Mouse (Mus musculus) heart, adult 2 months (tissue): ENCODE measurements around the gene Rhd. TPM values are rescaled to one million over a fixed set of nuclear protein-coding genes. Genes with fewer than 3 reads are reported as not detected.

ENCODE experiments used
- DNase-seq, 2 experiments: peaks; one replicate each; pipeline ENCODE4 v3.0.0; 2021
- H3K27ac ChIP-seq: fragments of 200-600 bp; 2 replicates; pipeline ENCODE4 v1.8.1; 2022
- H3K27me3 ChIP-seq: fragments of 200-500 bp; 2 replicates; pipeline ENCODE4 v1.6.1; 2012; ENCODE audit warnings: mild to moderate bottlenecking, low read length, inconsistent platforms, mixed read lengths; ENCODE audit not compliant: control insufficient read depth, insufficient read depth
- H3K36me3 ChIP-seq: fragments of 200-500 bp; 2 replicates; pipeline ENCODE4 v1.6.1; 2012; ENCODE audit warnings: low read length, inconsistent platforms; ENCODE audit not compliant: control insufficient read depth, insufficient read depth
- H3K4me1 ChIP-seq: fragments of 200-500 bp; 2 replicates; pipeline ENCODE4 v1.6.1; 2011; ENCODE audit warnings: low read length; ENCODE audit not compliant: control insufficient read depth, insufficient read depth
- H3K4me3 ChIP-seq: fragments of 200-600 bp; 2 replicates; pipeline ENCODE4 v1.8.1; 2022
- H3K79me2 ChIP-seq: fragments of 200-500 bp; replicated peaks from 2 replicates; pipeline ENCODE4 v1.6.1; 2012; ENCODE audit warnings: mild to moderate bottlenecking, inconsistent platforms, low read length, moderate library complexity, mixed read lengths; ENCODE audit not compliant: control insufficient read depth, insufficient read depth
- H3K9ac ChIP-seq: fragments of 200-500 bp; 2 replicates; pipeline ENCODE4 v1.6.1; 2012; ENCODE audit warnings: low read depth, mild to moderate bottlenecking, control low read depth, inconsistent platforms, low read length, mixed read lengths
- CTCF ChIP-seq: fragments of 200-600 bp; IDR thresholded peaks from 2 replicates; pipeline ENCODE4 v1.8.1; 2022; ENCODE audit warnings: antibody characterized with exemption, mild to moderate bottlenecking, moderate library complexity
- EP300 ChIP-seq: fragments of 200-500 bp; IDR thresholded peaks from 2 replicates; pipeline ENCODE4 v1.6.1; 2011; ENCODE audit warnings: low read depth, low read length, control low read depth; ENCODE audit not compliant: insufficient read depth
- POLR2A ChIP-seq: fragments of 200-500 bp; IDR thresholded peaks from 2 replicates; pipeline ENCODE4 v1.6.1; 2011; ENCODE audit warnings: mild to moderate bottlenecking, low read depth, low read length, control low read depth; ENCODE audit not compliant: insufficient read depth
- WGBS: fragments of 180-500 bp; shearing (Covaris S2); methylation state at CpG from one replicate; pipeline ENCODE4 v1.1.7; 2018; 5-methylcytosine and 5-hydroxymethylcytosine counted together
- intact Hi-C: fragments of 180-260 bp; cut with DNase I; formaldehyde crosslinking; loops from one replicate; pipeline ENCODE4 v1.15.1; 2025
- polyA plus RNA-seq: library from polyadenylated mRNA; depleted of rRNA; stranded (reverse); fragments of >200 nt; gene quantifications from 2 replicates; pipeline ENCODE4 v1.2.3, GENCODE M21; 2012
- total RNA-seq, 2 experiments: library from RNA; stranded (reverse); gene quantifications; 2 replicates each; pipeline ENCODE4 v1.2.3; 2021

Rhd gene
- total and polyA plus RNA-seq, 3 experiments, result 3.2 to 6.0 (median 5.7) TPM

DNA sequence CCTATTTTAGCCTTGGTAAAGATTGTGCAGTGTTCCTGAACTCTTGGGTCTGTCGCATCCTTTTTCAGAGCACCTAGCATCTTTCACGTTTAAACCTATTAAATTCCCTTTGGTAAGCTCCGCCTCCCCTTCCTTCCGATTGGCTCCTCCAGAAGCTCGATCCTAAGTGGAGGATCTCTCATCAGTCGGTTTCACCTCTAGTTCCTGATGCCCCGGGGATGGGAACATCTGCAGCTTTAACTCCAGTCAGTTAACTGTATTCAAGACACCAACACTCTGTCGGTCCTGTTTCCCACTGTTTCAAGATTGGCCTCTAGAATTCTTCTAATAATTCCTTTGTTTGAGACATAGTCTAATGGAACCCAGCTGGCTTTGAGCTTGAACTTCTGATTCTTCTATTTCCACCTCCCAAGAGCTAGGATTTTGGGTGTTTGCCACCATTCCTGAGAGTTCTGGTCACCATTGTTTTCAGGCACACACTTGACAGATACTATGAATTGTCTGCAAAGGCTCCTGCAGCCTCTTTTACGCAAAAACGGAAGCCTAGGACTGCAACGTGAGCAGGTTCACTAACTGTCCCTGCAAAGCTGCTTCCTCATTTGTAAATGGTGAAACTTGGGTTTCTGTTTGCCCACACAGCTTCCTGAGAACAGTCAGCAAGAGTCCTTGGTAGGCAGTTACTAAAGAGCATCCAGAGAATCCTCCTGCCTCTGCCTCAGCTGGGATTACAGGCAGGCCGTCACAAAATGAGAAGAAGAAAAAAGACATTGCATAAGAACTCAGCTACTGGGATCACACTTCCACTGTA is 55.6 kb downstream of the Rhd start:
- TF ChIP-seq EP300 (no peak), POLR2A (no peak), CTCF (no peak)
- peaks cover 5% of the 10 kb centered on the region for H3K36me3 ChIP-seq
- H3K4me1 ChIP-seq, result peaks cover 10% of the 10 kb centered on the region
- DNase-seq, result peak in 1 of 2 experiments; percentile 52
- intact Hi-C loops, result loop anchor here (10.0 kb wide), 3 partner anchors 345 to 1365 kb away; partner anchors contain the start of genes Pdik1l and Zfp46
- H3K27me3 ChIP-seq, result no peaks in the 10 kb centered on the region
- no peak overlapping the region for H3K9ac ChIP-seq
- H3K4me3 ChIP-seq, result no peak overlapping the region
- WGBS, result 43% methylated on average over 12 of the region's 12 CpGs
- H3K79me2 ChIP-seq, result peaks cover 4% of the 10 kb centered on the region
- H3K27ac ChIP-seq, result no peak overlapping the region

DNA sequence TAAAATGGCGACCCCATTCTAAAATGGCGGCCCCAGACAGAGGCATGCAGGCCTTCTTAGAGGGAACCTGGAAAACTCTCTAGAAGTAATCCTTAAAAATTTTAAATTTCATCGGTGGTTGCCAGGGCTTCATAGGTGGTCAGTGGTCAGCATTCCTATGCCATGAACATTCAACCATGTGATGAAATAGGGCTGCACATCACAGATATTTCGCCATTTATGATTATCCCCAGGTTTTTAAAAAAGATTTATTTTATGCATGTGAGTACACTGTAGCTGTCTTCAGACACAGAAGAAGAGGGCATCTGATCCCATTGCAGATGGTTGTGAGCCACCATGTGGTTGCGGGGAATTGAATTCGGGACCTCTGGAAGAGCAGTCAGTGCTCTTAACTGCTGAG is 56.3 kb downstream of the Rhd start:
- Histone ChIP-seq H3K27me3 (no peaks in the 10 kb centered on the region), H3K9ac (no peak overlapping the region), H3K27ac (no peak overlapping the region), H3K79me2 (peaks cover 4% of the 10 kb centered on the region), H3K4me3 (no peak overlapping the region), H3K36me3 (peaks cover 11% of the 10 kb centered on the region), H3K4me1 (peaks cover 6% of the 10 kb centered on the region)
- 96% methylated on average over 6 of the region's 6 CpGs for WGBS
- TF ChIP-seq POLR2A (no peak), CTCF (no peak), EP300 (no peak)
- intact Hi-C loops, result loop anchor here (10.0 kb wide), 3 partner anchors 344 to 1364 kb away; partner anchors contain the start of genes Pdik1l and Zfp46
- DNase-seq, result no peak

DNA sequence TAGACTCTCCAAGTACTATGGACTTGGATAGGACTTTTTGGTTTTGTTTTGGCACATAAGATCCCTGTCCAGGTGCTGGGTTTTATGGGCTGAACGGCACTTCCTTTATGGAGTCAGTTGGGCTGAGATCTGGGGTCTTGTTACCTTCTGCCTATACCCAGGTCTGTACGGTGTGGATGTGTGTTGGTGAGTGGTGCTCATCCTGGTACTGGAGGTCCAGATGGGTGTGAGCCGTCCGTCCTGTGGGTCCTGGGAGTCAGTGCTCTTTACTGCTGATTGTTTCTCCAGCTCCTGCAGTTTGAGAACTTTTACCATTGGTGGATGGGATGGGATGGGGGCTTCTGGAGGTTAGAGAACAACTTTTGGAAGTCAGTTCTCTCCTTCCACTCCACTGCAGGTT is 57.4 kb downstream of the Rhd start:
- WGBS, result 97% methylated on average over 4 of the region's 4 CpGs
- H3K27ac ChIP-seq, result no peak overlapping the region
- H3K27me3 ChIP-seq, result no peaks in the 10 kb centered on the region
- no peak overlapping the region for H3K9ac ChIP-seq
- no peak for DNase-seq
- peaks cover 21% of the 10 kb centered on the region for H3K36me3 ChIP-seq
- intact Hi-C loops, result loop anchor here (10.0 kb wide), 3 partner anchors 343 to 1363 kb away; partner anchors contain the start of genes Pdik1l and Zfp46
- peaks cover 4% of the 10 kb centered on the region for H3K79me2 ChIP-seq
- H3K4me1 ChIP-seq, result peaks cover 8% of the 10 kb centered on the region
- TF ChIP-seq CTCF (no peak), EP300 (no peak), POLR2A (no peak)
- H3K4me3 ChIP-seq, result no peak overlapping the region

DNA sequence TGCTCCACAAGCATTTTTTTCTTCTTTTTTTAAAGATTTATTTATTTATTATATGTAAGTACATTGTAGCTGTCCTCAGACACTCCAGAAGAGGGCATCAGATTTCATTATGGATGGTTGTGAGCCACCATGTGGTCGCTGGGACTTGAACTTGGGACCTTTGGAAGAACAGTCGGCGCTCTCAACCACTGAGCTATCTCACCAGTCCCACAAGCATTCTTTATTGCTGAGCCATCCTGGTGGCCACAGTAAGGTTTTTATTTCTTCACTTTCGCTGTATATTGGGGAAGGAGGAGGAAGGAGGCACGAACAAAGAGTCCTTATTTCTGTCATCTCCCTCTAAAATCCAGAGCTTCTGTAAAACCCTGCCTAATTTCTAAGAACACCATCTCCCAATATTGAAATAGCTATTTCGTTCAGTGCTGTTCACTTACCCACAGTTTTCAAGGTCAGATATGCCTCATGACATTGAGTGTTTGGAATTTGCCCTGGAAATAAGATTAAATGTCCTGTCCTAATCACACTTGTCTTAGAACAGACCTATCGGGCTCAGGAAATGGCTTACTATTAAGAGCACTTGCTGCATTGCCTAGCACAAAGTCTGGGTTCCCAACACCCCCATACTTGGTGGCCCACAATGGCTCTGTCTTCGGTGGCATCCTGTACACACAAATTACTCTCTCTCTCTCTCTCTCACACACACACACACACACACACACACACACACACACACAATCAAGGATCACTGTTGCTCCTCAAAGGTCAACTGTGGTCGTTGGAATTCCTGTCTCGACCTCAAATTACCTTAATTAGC is 58.0 kb downstream of the Rhd start:
- WGBS, result 44% methylated on average over 10 of the region's 10 CpGs
- Histone ChIP-seq H3K9ac (peak overlapping the region; percentile 74), H3K27ac (peak overlapping the region; percentile 100), H3K79me2 (peaks cover 4% of the 10 kb centered on the region), H3K27me3 (no peaks in the 10 kb centered on the region), H3K4me3 (peak overlapping the region; percentile 82), H3K4me1 (peaks cover 8% of the 10 kb centered on the region), H3K36me3 (peaks cover 25% of the 10 kb centered on the region)
- peak; percentile 29 for TF ChIP-seq CTCF
- no peak for TF ChIP-seq EP300
- DNase-seq, result peak in 1 of 2 experiments; percentile 56
- intact Hi-C loops, result loop anchor here (10.0 kb wide), 3 partner anchors 342 to 1362 kb away; partner anchors contain the start of genes Pdik1l and Zfp46

DNA sequence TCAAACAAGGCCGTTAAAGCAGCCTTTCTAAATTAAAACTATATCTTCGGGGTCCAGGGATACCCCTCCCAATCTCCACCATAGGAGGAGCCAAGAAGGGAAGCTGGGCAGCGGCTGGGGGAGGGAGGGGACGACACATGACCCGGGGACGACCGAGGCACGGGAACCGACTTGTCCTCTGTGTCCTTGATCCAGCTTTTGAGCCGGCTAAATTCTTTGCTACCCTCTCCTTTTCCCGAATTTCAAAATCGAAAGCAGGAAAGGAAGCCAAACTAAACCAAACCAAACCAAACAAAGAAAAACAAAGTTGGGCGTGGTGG is 58.5 kb downstream of the Rhd start:
- peak overlapping the region; percentile 82 for H3K4me3 ChIP-seq
- H3K79me2 ChIP-seq, result peaks cover 4% of the 10 kb centered on the region
- peak overlapping the region; percentile 74 for H3K9ac ChIP-seq
- TF ChIP-seq POLR2A (peak; percentile 79; the same call in 1 of the 2 replicates), CTCF (no peak)
- DNase-seq, result peak; percentile 78 to 86
- H3K27ac ChIP-seq, result peak overlapping the region; percentile 100
- H3K27me3 ChIP-seq, result no peaks in the 10 kb centered on the region
- H3K36me3 ChIP-seq, result peaks cover 30% of the 10 kb centered on the region
- intact Hi-C loops, result loop anchor here (10.0 kb wide), 3 partner anchors 342 to 1362 kb away; partner anchors contain the start of genes Pdik1l and Zfp46
- peaks cover 8% of the 10 kb centered on the region for H3K4me1 ChIP-seq
- WGBS, result under 1% methylated on average over 13 of the region's 13 CpGs
